Mouse (Mus musculus) megakaryocyte-erythroid progenitor cell, adult 5-6 weeks (primary cell): ENCODE results near the gene Gm28038. TPM values are rescaled to one million over a fixed set of nuclear protein-coding genes. Genes with fewer than 3 reads are reported as not detected.

ENCODE experiments used
- ATAC-seq: replicated peaks from 2 replicates; pipeline ENCODE4 v1.8.0; 2016; ENCODE audit warnings: mild to moderate bottlenecking, inconsistent platforms; ENCODE audit not compliant: severe bottlenecking, poor library complexity, low FRiP score, low TSS enrichment
- total RNA-seq, 2 experiments: library from RNA; stranded (forward) in 1 of 2; stranded (reverse) in 1 of 2; fragments of 200-1000, 215-1000 nt in 1 of 2; fragments of >200 nt in 1 of 2; fragmentation: Nextera tagmentation in 1 of 2; gene quantifications; 2 replicates each; pipeline ENCODE4 v1.2.3; 2014 to 2017

Gene Gm28038
- total RNA-seq, 2 experiments from 2014 or later: 1.8 TPM; not detected in 1

- ATAC-seq: peak; percentile 64
Observed at GRCm38 (mm10) chr2:30270134-30270533, 10.7 kb upstream of the Gm28038 start.

- no peak for ATAC-seq
Observed at GRCm38 (mm10) chr2:30281651-30282050, 808 bp downstream of the Gm28038 start.

- no peak for ATAC-seq
Observed at GRCm38 (mm10) chr2:30283193-30283592, 2.4 kb downstream of the Gm28038 start.

- ATAC-seq: no peak
Observed at GRCm38 (mm10) chr2:30285004-30285403, 4.2 kb downstream of the Gm28038 start.

- peak; percentile 39; the same call in 1 of the 2 replicates for ATAC-seq
Observed at GRCm38 (mm10) chr2:30285416-30286181, 4.8 kb downstream of the Gm28038 start.

- peak; percentile 87 for ATAC-seq
Observed at GRCm38 (mm10) chr2:30286192-30287026, 5.6 kb downstream of the Gm28038 start, which contains the start of the genes Dolk and Nup188. Gene Dolk (minus strand): TSS chr2:30286334. Gene Nup188 (plus strand): TSS chr2:30286397.

- ATAC-seq: 0 out of 2 replicates have a peak, but pooled peaks have one; percentile 16
Observed at GRCm38 (mm10) chr2:30287027-30287373, 6.2 kb downstream of the Gm28038 start.

- no peak for ATAC-seq
Observed at GRCm38 (mm10) chr2:30299525-30299924, 18.7 kb downstream of the Gm28038 start.

- ATAC-seq: no peak
Observed at GRCm38 (mm10) chr2:30299966-30300365, 19.1 kb downstream of the Gm28038 start.

- ATAC-seq: no peak
Observed at GRCm38 (mm10) chr2:30306087-30306486, 25.2 kb downstream of the Gm28038 start.

- peak; percentile 94 for ATAC-seq
Observed at GRCm38 (mm10) chr2:30309351-30309750, 28.5 kb downstream of the Gm28038 start.

GRCm38 (mm10) chr2:30311481-30311880, 30.6 kb downstream of the Gm28038 start:
- ATAC-seq: no peak

GRCm38 (mm10) chr2:30316136-30316535, 35.3 kb downstream of the Gm28038 start:
- peak; percentile 78 for ATAC-seq

GRCm38 (mm10) chr2:30316955-30317354, 36.1 kb downstream of the Gm28038 start:
- ATAC-seq: no peak

- ATAC-seq: no peak
Observed at GRCm38 (mm10) chr2:30319260-30319659, 38.4 kb downstream of the Gm28038 start.

GRCm38 (mm10) chr2:30323111-30323510, 42.3 kb downstream of the Gm28038 start:
- ATAC-seq: no peak

GRCm38 (mm10) chr2:30325296-30325695, 44.5 kb downstream of the Gm28038 start:
- no peak for ATAC-seq

GRCm38 (mm10) chr2:30327276-30327675, 46.4 kb downstream of the Gm28038 start:
- ATAC-seq: no peak

- ATAC-seq: no peak
Observed at GRCm38 (mm10) chr2:30328791-30329190, 47.9 kb downstream of the Gm28038 start.

- no peak for ATAC-seq
Observed at GRCm38 (mm10) chr2:30335324-30335723, 54.5 kb downstream of the Gm28038 start.
